Mouse (Mus musculus): ENCODE results near the gene Sox15. TPM values are rescaled to one million over a fixed set of nuclear protein-coding genes. Genes with fewer than 3 reads are reported as not detected.

Sox15 gene
- polyA plus RNA-seq (2014; fragmentation: Illumina TruSeq; extraction: RNeasy Lipid Tissue Mini Kit (QIAGEN cat#74804)), result not detected

GRCm38 (mm10) chr11:69655264-69656064 is at the start of gene Sox15:
Gene Sox15 (plus strand): TSS chr11:69655314.

GRCm38 (mm10) chr11:69605726-69606490 is 49.2 kb upstream of the Sox15 start, which contains the start of gene Atp1b2:
Gene Atp1b2 (minus strand): TSS chr11:69605942.

GRCm38 (mm10) chr11:69617805-69618204 is 37.3 kb upstream of the Sox15 start, which contains the start of gene Shbg:
Gene Shbg (minus strand): TSS chr11:69617905.

GRCm38 (mm10) chr11:69621571-69622268 is 33.4 kb upstream of the Sox15 start, which contains the start of gene Sat2:
Gene Sat2 (plus strand): TSS chr11:69622024.

GRCm38 (mm10) chr11:69632284-69633089 is 22.6 kb upstream of the Sox15 start, which contains the start of gene Fxr2:
Gene Fxr2 (plus strand): TSS chr11:69632990.

GRCm38 (mm10) chr11:69662213-69662966 is 7.3 kb downstream of the Sox15 start, which contains the start of gene Mpdu1:
Gene Mpdu1 (minus strand): TSS chr11:69662642.

GRCm38 (mm10) chr11:69665961-69666664 is 11.0 kb downstream of the Sox15 start, which contains the start of gene Cd68:
Gene Cd68 (minus strand): TSS chr11:69666153.

GRCm38 (mm10) chr11:69672211-69672706 is 17.1 kb downstream of the Sox15 start, which contains the start of gene Eif4a1:
Gene Eif4a1 (minus strand): TSS chr11:69672423.

GRCm38 (mm10) chr11:69681314-69682208 is 26.4 kb downstream of the Sox15 start, which contains the start of gene Senp3:
Gene Senp3 (minus strand): TSS chr11:69682084.

GRCm38 (mm10) chr11:69685526-69686148 is 30.5 kb downstream of the Sox15 start, which contains the start of gene Tnfsf13:
Gene Tnfsf13 (minus strand): TSS chr11:69685784.

GRCm38 (mm10) chr11:69695361-69696181 is 40.5 kb downstream of the Sox15 start, which contains the start of the genes Tnfsf12 and Tnfsfm13:
Gene Tnfsf12 (minus strand): TSS chr11:69695849.
Gene Tnfsfm13 (minus strand): TSS chr11:69696098.

Other genes starting within 250 kb of the Sox15 start
- 8.6 TPM for gene Kdm6b, start 241.6 kb upstream of the Sox15 start, polyA plus RNA-seq (2014; fragmentation: Illumina TruSeq; extraction: RNeasy Lipid Tissue Mini Kit (QIAGEN cat#74804))
- gene Dnah2, start 106.2 kb upstream of the Sox15 start, polyA plus RNA-seq (2014; fragmentation: Illumina TruSeq; extraction: RNeasy Lipid Tissue Mini Kit (QIAGEN cat#74804)), result 0.48 TPM
- gene Efnb3, start 95.1 kb upstream of the Sox15 start, polyA plus RNA-seq (2014; fragmentation: Illumina TruSeq; extraction: RNeasy Lipid Tissue Mini Kit (QIAGEN cat#74804)), result 1.6 TPM
- gene Wrap53, start 75.1 kb upstream of the Sox15 start, polyA plus RNA-seq (2014; fragmentation: Illumina TruSeq; extraction: RNeasy Lipid Tissue Mini Kit (QIAGEN cat#74804)), result 1.1 TPM
- gene Trp53, start 75.0 kb upstream of the Sox15 start, polyA plus RNA-seq (2014; fragmentation: Illumina TruSeq; extraction: RNeasy Lipid Tissue Mini Kit (QIAGEN cat#74804)), result 9.2 TPM
- 165 TPM for gene Atp1b2, start 49.4 kb upstream of the Sox15 start, polyA plus RNA-seq (2014; fragmentation: Illumina TruSeq; extraction: RNeasy Lipid Tissue Mini Kit (QIAGEN cat#74804))
- gene Shbg, start 37.4 kb upstream of the Sox15 start, polyA plus RNA-seq (2014; fragmentation: Illumina TruSeq; extraction: RNeasy Lipid Tissue Mini Kit (QIAGEN cat#74804)), result 0.66 TPM
- gene Sat2, start 33.3 kb upstream of the Sox15 start, polyA plus RNA-seq (2014; fragmentation: Illumina TruSeq; extraction: RNeasy Lipid Tissue Mini Kit (QIAGEN cat#74804)), result 4.7 TPM
- 11.1 TPM for gene Fxr2, start 22.3 kb upstream of the Sox15 start, polyA plus RNA-seq (2014; fragmentation: Illumina TruSeq; extraction: RNeasy Lipid Tissue Mini Kit (QIAGEN cat#74804))
- gene Mpdu1, start 7.3 kb downstream of the Sox15 start, polyA plus RNA-seq (2014; fragmentation: Illumina TruSeq; extraction: RNeasy Lipid Tissue Mini Kit (QIAGEN cat#74804)), result 13.0 TPM
- 9.4 TPM for gene Cd68, start 10.8 kb downstream of the Sox15 start, polyA plus RNA-seq (2014; fragmentation: Illumina TruSeq; extraction: RNeasy Lipid Tissue Mini Kit (QIAGEN cat#74804))
- 723 TPM for gene Eif4a1, start 17.1 kb downstream of the Sox15 start, polyA plus RNA-seq (2014; fragmentation: Illumina TruSeq; extraction: RNeasy Lipid Tissue Mini Kit (QIAGEN cat#74804))
- gene Senp3, start 26.8 kb downstream of the Sox15 start, polyA plus RNA-seq (2014; fragmentation: Illumina TruSeq; extraction: RNeasy Lipid Tissue Mini Kit (QIAGEN cat#74804)), result 55.2 TPM
- gene Tnfsf13, start 30.5 kb downstream of the Sox15 start, polyA plus RNA-seq (2014; fragmentation: Illumina TruSeq; extraction: RNeasy Lipid Tissue Mini Kit (QIAGEN cat#74804)), result 10.7 TPM
- 4.0 TPM for gene Tnfsf12, start 40.5 kb downstream of the Sox15 start, polyA plus RNA-seq (2014; fragmentation: Illumina TruSeq; extraction: RNeasy Lipid Tissue Mini Kit (QIAGEN cat#74804))
- gene Tnfsfm13, start 40.8 kb downstream of the Sox15 start, polyA plus RNA-seq (2014; fragmentation: Illumina TruSeq; extraction: RNeasy Lipid Tissue Mini Kit (QIAGEN cat#74804)), result 2.3 TPM
- 38.0 TPM for gene Polr2a, start 103.3 kb downstream of the Sox15 start, polyA plus RNA-seq (2014; fragmentation: Illumina TruSeq; extraction: RNeasy Lipid Tissue Mini Kit (QIAGEN cat#74804))
- 0.48 TPM for gene Slc35g3, start 106.7 kb downstream of the Sox15 start, polyA plus RNA-seq (2014; fragmentation: Illumina TruSeq; extraction: RNeasy Lipid Tissue Mini Kit (QIAGEN cat#74804))
- gene Zbtb4, start 110.6 kb downstream of the Sox15 start, polyA plus RNA-seq (2014; fragmentation: Illumina TruSeq; extraction: RNeasy Lipid Tissue Mini Kit (QIAGEN cat#74804)), result 26.4 TPM
- gene Chrnb1, start 140.6 kb downstream of the Sox15 start, polyA plus RNA-seq (2014; fragmentation: Illumina TruSeq; extraction: RNeasy Lipid Tissue Mini Kit (QIAGEN cat#74804)), result 3.4 TPM
- gene Fgf11, start 146.5 kb downstream of the Sox15 start, polyA plus RNA-seq (2014; fragmentation: Illumina TruSeq; extraction: RNeasy Lipid Tissue Mini Kit (QIAGEN cat#74804)), result 7.0 TPM
- gene Tmem102, start 150.3 kb downstream of the Sox15 start, polyA plus RNA-seq (2014; fragmentation: Illumina TruSeq; extraction: RNeasy Lipid Tissue Mini Kit (QIAGEN cat#74804)), result 1.2 TPM
- not detected for gene Gm39566, start 160.0 kb downstream of the Sox15 start, polyA plus RNA-seq (2014; fragmentation: Illumina TruSeq; extraction: RNeasy Lipid Tissue Mini Kit (QIAGEN cat#74804))
- not detected for gene Spem2, start 163.2 kb downstream of the Sox15 start, polyA plus RNA-seq (2014; fragmentation: Illumina TruSeq; extraction: RNeasy Lipid Tissue Mini Kit (QIAGEN cat#74804))
- not detected for gene Spem1, start 166.9 kb downstream of the Sox15 start, polyA plus RNA-seq (2014; fragmentation: Illumina TruSeq; extraction: RNeasy Lipid Tissue Mini Kit (QIAGEN cat#74804))
- 1.4 TPM for gene Nlgn2, start 182.5 kb downstream of the Sox15 start, polyA plus RNA-seq (2014; fragmentation: Illumina TruSeq; extraction: RNeasy Lipid Tissue Mini Kit (QIAGEN cat#74804))
- gene Tmem256, start 183.2 kb downstream of the Sox15 start, polyA plus RNA-seq (2014; fragmentation: Illumina TruSeq; extraction: RNeasy Lipid Tissue Mini Kit (QIAGEN cat#74804)), result 16.6 TPM
- 1.2 TPM for gene Plscr3, start 191.1 kb downstream of the Sox15 start, polyA plus RNA-seq (2014; fragmentation: Illumina TruSeq; extraction: RNeasy Lipid Tissue Mini Kit (QIAGEN cat#74804))
- gene Tnk1, start 203.4 kb downstream of the Sox15 start, polyA plus RNA-seq (2014; fragmentation: Illumina TruSeq; extraction: RNeasy Lipid Tissue Mini Kit (QIAGEN cat#74804)), result 0.26 TPM
- not detected for gene Tmem95, start 222.7 kb downstream of the Sox15 start, polyA plus RNA-seq (2014; fragmentation: Illumina TruSeq; extraction: RNeasy Lipid Tissue Mini Kit (QIAGEN cat#74804))
- gene Kctd11, start 226.1 kb downstream of the Sox15 start, polyA plus RNA-seq (2014; fragmentation: Illumina TruSeq; extraction: RNeasy Lipid Tissue Mini Kit (QIAGEN cat#74804)), result 2.4 TPM
- not detected for gene Acap1, start 240.2 kb downstream of the Sox15 start, polyA plus RNA-seq (2014; fragmentation: Illumina TruSeq; extraction: RNeasy Lipid Tissue Mini Kit (QIAGEN cat#74804))
- gene 2810408A11Rik, start 245.7 kb downstream of the Sox15 start, polyA plus RNA-seq (2014; fragmentation: Illumina TruSeq; extraction: RNeasy Lipid Tissue Mini Kit (QIAGEN cat#74804)), result 2.4 TPM
- gene Neurl4, start 245.8 kb downstream of the Sox15 start, polyA plus RNA-seq (2014; fragmentation: Illumina TruSeq; extraction: RNeasy Lipid Tissue Mini Kit (QIAGEN cat#74804)), result 4.1 TPM